Mouse (Mus musculus): ENCODE measurements around the gene Mchr1.

- TF ChIP-seq SMC3 (IDR thresholded peaks at IDR 0.05; ENCODE audit: low read depth, low read length) (no peak), CTCF (conservative IDR thresholded peaks at IDR 0.05 in 1 of 2, IDR thresholded peaks at IDR 0.05 in 1 of 2; ENCODE audit: low read depth in 2 of 2, low read length in 2 of 2) (no peak), POLR2A (IDR thresholded peaks at IDR 0.05; ENCODE audit: low read depth, low read length) (no peak), RCOR1 (conservative IDR thresholded peaks at IDR 0.05; ENCODE audit: low read depth, low read length) (no peak)
Observed at GRCm38 (mm10) chr15:81225016-81225415, 10.3 kb upstream of the Mchr1 start.

Measured in CH12.LX (cell line).